Mouse (Mus musculus): ENCODE measurements around the gene Vat1l.

DNA sequence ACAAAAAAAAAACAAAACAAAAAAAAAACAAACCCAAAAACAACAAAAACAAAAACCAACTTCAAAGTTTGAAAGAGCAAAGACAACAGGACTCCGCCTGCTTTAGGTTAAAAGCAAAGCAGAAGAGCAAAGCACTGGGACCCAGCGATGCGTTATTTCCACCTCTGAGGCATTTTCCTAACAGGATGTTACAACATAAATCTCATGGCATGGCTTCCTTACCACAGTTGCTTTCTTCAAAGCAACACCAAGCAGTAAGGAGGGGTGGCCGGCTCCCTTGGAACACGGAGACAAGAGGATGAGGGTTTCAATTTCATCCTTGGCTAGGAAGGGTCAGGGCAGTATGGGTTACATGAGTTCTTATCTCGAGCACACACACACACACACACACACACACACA, 213.5 kb downstream of the Vat1l start:
- TF ChIP-seq GATA1 (IDR thresholded peaks at IDR 0.05; ENCODE audit: borderline replicate concordance, low read length) (no peak), CTCF (IDR thresholded peaks at IDR 0.05; ENCODE audit: low read depth, low read length) (no peak), TAL1 (conservative IDR thresholded peaks at IDR 0.05; ENCODE audit: low read depth, low read length) (no peak), POLR2AphosphoS5 (IDR thresholded peaks at IDR 0.05; ENCODE audit: insufficient replicate concordance, low read depth, low read length) (no peak)

All from G1E (cell line).